Mouse (Mus musculus) cerebellum, postnatal 25 days (tissue): Measurements from ENCODE around the gene Nrxn2.

ENCODE experiments used
- DNase-seq, 2 experiments: peaks; one replicate each; pipeline ENCODE4 v3.0.0; 2021; ENCODE audit warnings: mixed read lengths in 2 of 2

Gene Nrxn2

GRCm38 (mm10) chr19:6495714-6496113 is 77.2 kb downstream of the Nrxn2 start:
- no peak for DNase-seq

GRCm38 (mm10) chr19:6496462-6497149 is 78.1 kb downstream of the Nrxn2 start:
- no peak for DNase-seq

DNA sequence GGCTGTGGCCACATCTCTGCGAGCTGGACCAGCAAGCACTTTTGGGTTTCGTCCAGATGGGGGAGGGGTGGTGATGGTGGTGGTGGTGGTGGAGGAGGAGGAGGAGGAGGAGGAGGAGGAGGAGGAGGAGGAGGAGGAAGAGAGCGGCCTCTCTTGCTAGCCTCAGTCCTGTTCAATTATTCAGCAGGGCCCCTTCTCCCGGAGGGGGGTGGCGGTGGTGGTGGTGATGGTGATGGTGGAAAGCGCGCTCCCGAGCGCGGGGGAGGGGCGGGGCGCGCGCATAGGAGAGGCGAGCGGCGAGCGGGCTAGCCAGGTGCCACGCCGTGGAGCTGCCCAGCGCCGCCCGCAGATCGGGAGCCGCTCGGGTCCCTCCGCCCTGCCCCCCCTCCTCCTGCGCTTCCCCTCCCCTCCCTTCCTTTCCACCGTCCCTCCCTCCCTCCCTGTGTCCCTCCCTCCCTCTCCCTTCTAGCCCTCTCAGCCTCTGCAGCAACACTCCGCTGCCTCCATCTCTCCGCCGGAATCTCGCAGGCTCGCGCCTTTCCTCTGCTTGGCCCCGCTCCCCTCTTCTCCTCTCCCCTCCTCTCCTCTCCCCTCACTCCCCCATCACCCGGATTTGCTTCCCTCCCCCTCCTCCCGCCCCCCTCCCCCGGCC is 78.7 kb downstream of the Nrxn2 start:
- DNase-seq: peak; percentile 89 to 95

DNA sequence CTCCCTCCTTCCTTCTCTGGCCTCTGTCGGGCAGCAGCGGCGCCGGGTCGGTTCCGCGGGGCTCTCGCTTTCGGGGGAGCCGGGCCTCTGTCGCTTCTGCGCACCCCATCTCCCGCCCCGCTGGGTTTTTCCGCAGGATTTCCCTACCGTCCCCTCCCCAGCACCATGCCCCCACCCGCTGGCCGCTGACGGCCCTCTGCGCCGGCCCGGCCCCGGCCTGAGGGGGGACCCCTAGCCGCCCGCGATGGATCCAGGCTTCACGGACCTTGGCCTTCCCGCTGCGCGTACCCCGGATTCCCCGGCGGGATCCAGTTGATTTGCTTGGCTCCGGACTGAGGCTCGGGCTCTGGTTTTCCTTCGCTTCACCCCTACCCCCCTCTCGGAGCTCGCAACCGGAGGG is 79.3 kb downstream of the Nrxn2 start:
- DNase-seq: peak; percentile 69 to 76

DNA sequence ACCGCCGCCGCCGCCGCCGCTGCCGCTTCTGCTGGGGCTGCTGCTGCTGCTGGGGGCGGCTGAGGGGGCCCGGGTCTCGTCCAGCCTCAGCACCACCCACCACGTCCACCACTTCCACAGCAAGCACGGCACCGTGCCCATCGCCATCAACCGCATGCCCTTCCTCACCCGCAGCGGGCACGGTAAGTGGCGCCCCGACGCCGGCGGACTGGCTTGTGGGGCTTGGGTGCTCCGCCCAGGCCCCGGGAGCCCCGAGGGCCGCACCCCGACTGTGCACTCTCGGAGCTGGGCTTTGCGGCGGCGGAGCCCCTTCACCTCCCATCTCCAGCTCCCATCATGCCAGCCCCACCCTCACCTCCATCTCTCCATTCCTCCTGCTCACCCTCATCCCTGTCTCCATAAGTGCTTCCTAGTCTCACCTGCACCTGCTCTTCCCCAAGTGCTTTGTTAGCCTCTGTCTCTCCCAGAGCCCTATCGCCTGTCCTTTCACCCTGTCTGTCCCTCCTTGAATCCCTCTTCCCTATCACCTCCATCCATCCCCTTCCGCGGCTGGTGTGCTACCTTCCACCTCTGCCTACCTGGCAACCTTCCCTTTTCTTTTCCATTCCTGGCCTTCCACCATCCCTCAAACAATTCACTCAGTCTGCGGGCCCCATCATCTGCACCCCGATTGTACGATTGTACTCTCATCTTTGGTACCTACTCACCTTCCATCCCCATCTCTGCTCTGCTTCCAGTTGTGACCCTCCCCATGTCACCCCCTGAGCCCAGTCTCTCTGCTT is 80.0 kb downstream of the Nrxn2 start:
- peak; percentile 63 to 70 for DNase-seq

DNA sequence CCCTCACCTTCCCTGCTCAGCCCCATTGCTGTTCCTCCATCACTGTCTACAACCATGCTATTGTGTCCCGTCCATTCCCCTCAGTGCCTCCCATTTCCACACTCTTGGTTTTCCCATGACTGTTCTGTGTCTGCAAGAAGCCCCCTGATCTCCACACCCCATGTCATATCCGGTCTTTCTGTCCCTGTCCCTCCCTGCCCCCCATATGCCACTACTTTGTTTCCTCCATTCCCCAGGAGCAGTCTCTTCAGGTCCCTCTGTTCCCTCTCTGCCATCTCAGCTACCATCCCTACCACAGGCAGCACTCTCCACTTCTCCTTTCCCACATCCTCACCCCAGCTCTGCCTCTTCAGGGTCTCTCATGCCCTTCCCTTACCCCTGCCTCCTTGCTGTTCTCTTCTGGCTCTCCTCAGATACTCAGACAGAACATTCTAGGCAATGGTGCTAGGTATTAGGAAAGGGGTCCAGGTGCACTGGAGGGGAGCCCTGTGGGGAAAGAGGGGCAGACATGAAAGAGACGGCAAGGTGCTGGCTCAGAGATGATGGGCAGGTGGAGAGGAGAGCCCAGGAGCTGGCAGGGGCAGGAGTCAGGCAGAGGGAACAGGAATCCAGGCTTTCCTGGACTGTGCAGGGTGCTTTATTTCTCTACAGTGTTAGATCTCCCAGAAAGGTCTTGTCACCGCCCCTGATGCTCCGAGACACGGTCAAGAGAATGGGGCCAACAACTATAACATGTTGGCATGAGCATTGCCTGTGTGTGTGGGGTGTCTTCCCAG is 81.5 kb downstream of the Nrxn2 start:
- peak; percentile 68 to 72 for DNase-seq

- peak; percentile 63 to 80 for DNase-seq
These were observed 82.1 kb downstream of the Nrxn2 start for GRCm38 (mm10) chr19:6500636-6501025.

- peak; percentile 87 to 93 for DNase-seq
These were observed 83.6 kb downstream of the Nrxn2 start for GRCm38 (mm10) chr19:6502035-6502541.

GRCm38 (mm10) chr19:6502543-6503319 is 84.2 kb downstream of the Nrxn2 start:
- DNase-seq: peak; percentile 63 to 64

DNA sequence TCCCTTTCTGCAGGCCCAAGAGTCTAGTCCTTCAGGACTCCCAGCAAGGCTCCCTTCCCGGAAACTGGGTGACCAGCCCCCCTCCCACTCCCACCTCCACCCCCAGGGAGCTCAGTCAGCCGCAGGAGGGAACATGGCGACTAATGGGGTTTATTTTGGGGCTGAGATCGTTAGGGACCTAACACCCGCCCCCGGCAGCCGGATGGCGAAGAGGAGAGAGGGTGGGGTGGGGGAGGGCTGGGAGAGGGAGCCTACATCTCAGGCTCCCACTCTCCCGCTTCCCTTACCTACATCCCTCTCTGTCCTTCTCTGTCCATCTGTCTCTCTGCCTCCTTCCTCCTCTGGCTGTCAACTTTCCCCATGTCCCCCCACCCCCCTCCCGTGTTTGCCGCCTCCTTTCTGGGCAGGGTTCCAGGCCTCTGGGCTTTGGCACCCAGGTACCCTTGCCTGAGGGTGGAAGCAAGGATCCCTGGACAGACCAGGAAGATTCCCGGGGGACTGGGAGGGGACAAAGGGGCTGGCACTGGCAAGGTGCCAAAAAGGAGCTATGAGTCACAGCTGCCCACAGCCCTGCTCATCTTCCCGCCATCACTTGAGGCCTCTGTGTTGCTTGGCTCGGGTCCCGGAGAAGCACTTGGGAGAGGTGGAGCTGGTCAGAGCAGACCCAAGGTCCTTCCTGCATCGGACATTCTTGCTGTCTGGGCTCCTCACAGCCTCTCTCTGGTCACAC is 85.6 kb downstream of the Nrxn2 start:
- DNase-seq: peak; percentile 72 to 81

DNA sequence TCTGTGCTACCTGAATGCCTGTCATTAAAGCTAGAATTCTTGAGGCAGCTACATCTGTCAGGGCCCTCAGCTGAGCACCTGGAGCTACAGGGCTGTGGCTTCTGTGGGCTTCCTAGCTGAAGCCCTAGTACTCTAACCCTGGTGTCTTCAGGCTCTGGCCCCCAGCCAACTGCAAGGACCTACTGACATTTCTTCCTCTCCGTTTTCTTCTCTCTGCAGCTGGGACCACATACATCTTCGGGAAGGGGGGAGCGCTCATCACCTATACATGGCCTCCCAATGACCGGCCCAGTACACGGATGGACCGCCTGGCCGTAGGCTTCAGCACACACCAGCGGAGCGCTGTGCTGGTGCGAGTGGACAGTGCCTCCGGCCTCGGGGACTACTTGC is 86.1 kb downstream of the Nrxn2 start:
- peak in 1 of 2 experiments; percentile 61 for DNase-seq

- DNase-seq: no peak
These were observed 88.9 kb downstream of the Nrxn2 start for GRCm38 (mm10) chr19:6507393-6507792.

DNA sequence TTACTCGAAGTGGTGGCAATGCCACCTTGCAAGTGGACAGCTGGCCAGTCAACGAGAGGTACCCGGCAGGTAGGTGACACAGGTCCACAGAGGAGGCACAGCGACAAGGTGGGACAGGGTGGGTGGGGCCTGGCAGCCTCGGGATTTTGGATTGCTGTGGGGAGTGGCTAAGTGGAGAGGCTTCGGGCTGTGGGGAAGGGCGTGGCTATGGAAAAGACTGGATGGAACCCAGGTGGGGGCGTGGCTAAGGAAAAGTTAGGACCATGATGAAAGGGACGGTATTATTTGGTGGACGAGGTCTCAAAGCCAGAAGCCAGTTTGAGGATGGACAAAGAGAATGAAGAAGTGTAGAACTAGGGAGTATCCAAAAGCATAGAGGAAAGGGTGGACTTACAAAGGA is 91.3 kb downstream of the Nrxn2 start:
- no peak for DNase-seq

DNA sequence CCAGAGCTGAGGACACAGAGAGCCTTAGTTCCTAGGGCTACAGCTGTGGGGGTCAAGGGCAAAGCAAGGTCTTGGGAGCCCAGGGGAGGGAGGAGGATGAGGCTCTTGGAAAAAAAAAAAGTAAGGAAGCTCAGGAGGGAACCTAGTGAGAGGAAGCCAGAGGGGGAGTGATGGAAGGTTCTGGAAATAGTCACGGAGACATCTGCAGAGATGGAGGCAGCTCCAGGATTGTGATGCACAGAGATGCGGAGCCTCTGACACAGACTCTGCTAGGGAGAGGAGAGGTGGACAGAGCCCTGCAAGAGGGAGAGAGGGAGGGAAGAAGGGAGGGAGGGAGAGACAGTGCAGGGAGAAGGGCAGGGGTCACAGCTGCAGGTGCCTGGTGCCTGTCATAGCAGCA is 92.0 kb downstream of the Nrxn2 start:
- no peak for DNase-seq

DNA sequence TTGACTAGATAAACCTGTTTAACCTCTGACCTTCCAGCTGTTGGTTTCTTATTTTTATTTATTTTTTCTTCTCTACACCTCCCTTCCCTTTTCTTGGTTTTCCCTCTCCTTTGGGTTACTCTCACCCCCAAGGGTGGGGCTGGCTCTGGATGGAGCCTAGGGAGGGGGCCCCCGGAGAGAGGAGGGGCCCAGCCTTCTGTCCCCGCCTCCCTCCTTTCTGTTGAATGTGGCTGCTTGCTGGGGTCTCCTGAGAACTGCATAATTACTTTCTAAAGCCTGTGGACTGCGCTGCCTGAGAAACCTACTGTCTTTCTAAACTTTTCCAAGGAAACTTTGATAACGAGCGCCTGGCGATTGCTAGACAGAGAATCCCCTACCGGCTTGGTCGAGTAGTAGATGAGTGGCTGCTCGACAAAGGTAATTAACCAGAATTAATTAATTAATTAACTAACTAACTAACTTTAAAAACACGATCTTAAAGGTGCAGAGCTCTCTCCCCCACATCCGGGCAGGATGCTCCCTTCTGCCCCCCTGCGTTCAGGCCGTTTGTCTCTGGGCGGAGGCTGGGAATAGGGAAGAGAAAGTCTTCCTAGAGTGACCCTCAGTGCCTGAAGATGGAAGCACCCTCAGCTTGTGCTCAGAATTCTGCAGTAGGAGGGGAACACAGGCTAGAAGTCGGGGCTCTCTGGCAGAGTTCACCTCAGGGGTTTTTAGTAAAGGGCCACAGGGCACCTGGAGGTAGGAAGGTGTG is 95.0 kb downstream of the Nrxn2 start:
- DNase-seq: no peak

- DNase-seq: no peak
These were observed 96.4 kb downstream of the Nrxn2 start for GRCm38 (mm10) chr19:6514940-6515339.

DNA sequence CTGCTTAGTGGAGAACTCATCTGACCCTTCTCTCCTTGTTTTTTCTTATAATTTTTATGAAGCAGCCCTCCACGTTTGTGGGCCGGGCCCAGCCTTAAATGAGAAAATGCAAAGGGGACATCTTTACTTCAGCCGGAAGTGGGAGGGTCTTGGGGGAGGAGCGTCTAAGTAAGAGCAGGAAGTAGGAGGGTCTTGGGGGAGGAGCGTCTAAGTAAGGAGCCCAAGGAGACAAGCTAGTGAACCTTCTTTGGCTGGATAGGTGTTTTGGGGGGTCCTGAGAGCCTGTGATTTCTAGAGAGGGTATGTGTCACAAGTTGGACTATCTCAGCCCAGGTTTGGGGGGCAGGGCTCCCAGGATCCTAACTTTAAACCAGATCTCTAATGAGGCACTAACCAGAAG is 96.9 kb downstream of the Nrxn2 start:
- no peak for DNase-seq

GRCm38 (mm10) chr19:6516153-6516552 is 97.6 kb downstream of the Nrxn2 start:
- DNase-seq: peak; percentile 62 to 75

- no peak for DNase-seq
These were observed 100.1 kb downstream of the Nrxn2 start for GRCm38 (mm10) chr19:6518601-6519000.

GRCm38 (mm10) chr19:6519483-6519882 is 101.0 kb downstream of the Nrxn2 start:
- no peak for DNase-seq

DNA sequence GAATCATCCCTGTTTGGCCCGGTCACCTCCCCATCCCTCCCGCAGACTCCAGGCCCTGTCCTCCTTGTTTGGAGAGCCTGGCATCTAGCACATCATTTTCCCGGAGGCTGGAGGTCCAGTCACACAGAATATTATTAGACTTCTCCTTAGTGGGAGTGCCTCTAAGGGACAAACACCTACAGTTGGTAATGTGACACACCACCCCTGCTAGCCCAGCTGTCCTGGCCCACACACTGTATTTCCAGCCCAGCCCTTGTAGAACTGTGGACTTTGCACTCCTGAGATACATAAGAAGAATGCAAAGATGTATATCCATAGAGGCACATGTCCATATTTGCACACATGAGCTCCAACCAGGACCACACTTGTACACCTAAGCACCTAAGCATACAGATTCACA is 103.1 kb downstream of the Nrxn2 start:
- no peak for DNase-seq
